Mouse (Mus musculus): ENCODE data around the gene Camk1d. TPM values are rescaled to one million over a fixed set of nuclear protein-coding genes. Genes with fewer than 3 reads are reported as not detected.

The Camk1d gene
- polyA plus RNA-seq (2015; fragmentation: Nextera tagmentation; extraction: Ambion mirVana): 0.82 and 0.90 TPM in 2 replicates

DNA sequence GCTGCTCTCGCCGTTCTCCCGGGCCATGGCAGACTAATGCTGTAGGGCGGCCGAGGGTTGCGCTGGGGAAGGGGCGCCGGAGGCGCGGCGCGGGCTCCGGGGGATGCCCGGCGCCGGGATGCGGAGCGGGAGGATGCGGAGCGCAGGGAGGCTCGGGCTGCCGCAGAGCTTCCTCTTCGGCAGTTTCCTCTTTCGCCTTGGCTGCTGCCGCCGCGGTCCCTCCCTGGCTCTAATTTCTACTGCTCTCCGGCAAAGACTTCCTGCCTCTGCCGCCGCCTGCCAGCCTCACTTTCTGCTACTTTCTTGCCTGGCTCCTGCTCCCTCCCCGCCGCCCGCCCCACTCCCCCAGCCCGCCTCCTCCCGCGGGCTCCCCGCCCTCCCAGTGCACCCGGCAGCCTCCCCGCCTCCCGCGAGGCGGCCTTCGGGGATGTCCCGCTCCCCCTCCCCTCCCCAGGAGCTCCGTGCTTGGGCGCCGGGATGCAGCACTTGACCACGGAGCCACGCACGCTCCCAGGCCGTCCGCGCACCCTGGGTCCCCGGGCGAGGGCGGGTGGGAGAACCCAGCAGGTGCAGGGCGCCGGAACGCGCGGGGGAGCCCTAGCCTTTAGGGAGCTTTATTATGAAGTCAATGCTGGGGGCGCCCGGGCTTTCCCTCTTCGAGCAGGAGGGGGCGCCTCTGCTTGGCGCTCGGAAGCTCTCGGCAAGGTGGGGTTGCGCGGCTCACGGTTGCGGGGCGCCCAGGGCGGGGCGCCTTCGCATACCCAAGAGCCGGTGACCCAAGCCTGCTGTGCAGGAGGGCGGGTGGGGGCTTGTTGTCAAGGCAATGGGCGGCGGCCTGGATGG lies at the start of gene Camk1d:
Gene Camk1d, minus strand, starts transcription at position 305 of the 843 bp plus-strand sequence.
- Histone ChIP-seq H3K4me3 (replicated peaks) (peak within 1 kb of the TSS; percentile 65), H3K9me3 (replicated peaks) (peaks cover 7% of the 10 kb centered on the region), H3K9ac (peak within 1 kb of the TSS; percentile 55), H3K4me2 (peak within 1 kb of the TSS; percentile 84), H3K36me3 (no peaks in the 10 kb centered on the region), H3K4me1 (replicated peaks) (peaks cover 13% of the 10 kb centered on the region), H3K27me3 (peaks cover 47% of the 10 kb centered on the region), H3K27ac (no peak within 1 kb of the TSS)
- peak; percentile 62 for DNase-seq
- under 1% methylated on average over 79 of the region's 80 CpGs for WGBS (ENCODE audit: insufficient replicate concordance)
- ATAC-seq (ENCODE audit: low read depth): peak; percentile 79

DNA sequence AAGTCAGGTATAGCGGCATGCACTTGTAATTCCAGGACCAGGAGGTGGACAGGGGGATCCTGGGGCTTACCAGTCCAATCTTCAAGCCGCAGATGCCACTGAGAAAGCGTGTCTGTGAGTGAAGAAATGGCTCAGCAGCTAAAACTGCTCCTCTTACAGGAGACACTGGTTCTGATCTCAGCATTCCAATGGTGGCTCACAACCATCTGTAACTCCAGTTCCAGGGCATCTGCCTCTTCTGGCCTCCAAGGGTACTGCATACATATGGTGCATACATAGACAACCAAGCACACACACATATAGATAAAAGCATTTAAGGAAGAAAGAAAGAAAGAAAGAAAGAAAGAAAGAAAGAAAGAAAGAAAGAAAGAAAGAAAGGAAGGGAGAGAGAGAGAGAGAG lies 47.7 kb upstream of the Camk1d start:
- H3K36me3 ChIP-seq: no peaks in the 10 kb centered on the region
- no peak overlapping the region for H3K27ac ChIP-seq
- H3K9me3 ChIP-seq (replicated peaks): no peaks in the 10 kb centered on the region
- no peak overlapping the region for H3K9ac ChIP-seq
- no peak overlapping the region for H3K4me2 ChIP-seq
- no peaks in the 10 kb centered on the region for H3K4me1 ChIP-seq (replicated peaks)
- DNase-seq (no peak), ATAC-seq (ENCODE audit: low read depth) (no peak)
- 68% methylated on average over 3 of the region's 3 CpGs for WGBS (ENCODE audit: insufficient replicate concordance)
- no peaks in the 10 kb centered on the region for H3K27me3 ChIP-seq
- H3K4me3 ChIP-seq (replicated peaks): no peak overlapping the region

DNA sequence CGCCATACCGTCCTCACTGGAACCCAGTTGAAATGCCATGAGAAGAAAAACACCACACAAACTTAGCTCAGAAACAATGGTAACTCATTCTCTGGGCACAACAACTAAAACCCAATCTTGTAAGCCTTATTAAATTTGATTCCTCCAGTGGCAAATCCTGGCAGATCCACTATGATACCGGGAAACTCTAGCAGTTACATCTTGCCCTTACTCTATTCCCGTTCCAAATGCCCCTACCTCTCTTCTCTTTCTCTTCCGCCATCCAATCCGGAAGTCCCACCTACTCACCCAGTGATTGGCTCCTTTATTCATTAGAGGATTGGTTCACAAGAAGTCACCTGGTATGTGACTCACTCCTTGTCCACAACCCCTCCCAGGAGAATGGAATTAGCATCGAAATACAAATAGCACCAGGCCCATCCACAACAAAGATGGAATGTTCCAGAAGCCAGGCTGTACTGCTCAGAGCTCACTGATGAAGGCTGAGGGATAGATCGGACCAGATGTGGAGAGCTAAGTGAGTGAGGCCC lies 46.2 kb upstream of the Camk1d start:
- Histone ChIP-seq H3K27ac (no peak overlapping the region), H3K4me3 (replicated peaks) (no peak overlapping the region), H3K9me3 (replicated peaks) (no peaks in the 10 kb centered on the region), H3K9ac (no peak overlapping the region), H3K4me1 (replicated peaks) (no peaks in the 10 kb centered on the region), H3K27me3 (no peaks in the 10 kb centered on the region), H3K4me2 (no peak overlapping the region), H3K36me3 (no peaks in the 10 kb centered on the region)
- DNase-seq (no peak), ATAC-seq (ENCODE audit: low read depth) (no peak)
- 83% methylated on average over 8 of the region's 8 CpGs for WGBS (ENCODE audit: insufficient replicate concordance)

DNA sequence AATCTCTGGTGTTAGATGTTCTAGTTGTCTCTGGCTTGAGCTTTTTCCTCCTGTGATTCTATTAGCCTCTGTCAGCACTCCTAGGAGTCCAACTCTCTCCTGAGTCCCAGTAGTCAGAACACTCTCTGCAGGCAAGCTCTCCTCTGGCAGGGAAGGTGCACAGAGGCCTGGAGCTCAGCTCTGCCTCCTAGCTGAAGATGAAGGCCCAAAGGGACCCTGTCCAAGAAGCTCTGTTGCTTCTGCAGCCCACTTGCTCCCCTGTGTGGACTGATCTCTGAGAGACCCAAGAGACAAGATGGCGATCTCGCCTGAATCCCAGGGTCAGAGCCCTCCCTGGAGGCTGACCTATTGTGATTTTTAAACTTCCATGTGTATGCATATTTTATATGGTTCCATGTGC lies 44.3 kb upstream of the Camk1d start:
- H3K9ac ChIP-seq: no peak overlapping the region
- no peak for ATAC-seq (ENCODE audit: low read depth)

DNA sequence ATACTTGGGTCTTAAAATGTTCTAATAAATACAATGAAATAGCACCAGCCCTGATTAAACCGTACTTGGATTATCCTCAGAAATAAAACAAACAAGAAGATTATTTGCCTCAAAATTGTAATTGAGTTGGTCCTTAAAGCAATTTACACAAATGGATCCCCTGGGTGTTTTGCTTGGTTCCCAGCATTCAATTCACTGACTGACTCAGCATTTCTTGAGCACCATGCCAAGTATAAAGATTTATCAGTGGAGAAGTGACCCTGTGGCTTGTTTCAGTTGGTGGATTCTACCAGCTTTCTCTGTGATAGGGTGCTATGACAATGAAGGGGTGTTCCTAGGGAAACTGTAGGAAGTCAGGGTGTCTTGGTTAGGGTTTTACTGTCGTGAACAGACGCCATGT lies 36.6 kb upstream of the Camk1d start:
- Histone ChIP-seq H3K27me3 (no peaks in the 10 kb centered on the region), H3K36me3 (no peaks in the 10 kb centered on the region), H3K9ac (no peak overlapping the region), H3K4me3 (replicated peaks) (no peak overlapping the region), H3K27ac (no peak overlapping the region), H3K4me1 (replicated peaks) (no peaks in the 10 kb centered on the region), H3K9me3 (replicated peaks) (no peaks in the 10 kb centered on the region), H3K4me2 (no peak overlapping the region)
- ATAC-seq (ENCODE audit: low read depth) (no peak), DNase-seq (no peak)
- 55% methylated on average over 3 of the region's 3 CpGs for WGBS (ENCODE audit: insufficient replicate concordance)

More for the DNA sequence above, 44.3 kb upstream of the Camk1d start:
- Histone ChIP-seq H3K27ac (no peak overlapping the region), H3K4me3 (replicated peaks) (no peak overlapping the region), H3K9me3 (replicated peaks) (no peaks in the 10 kb centered on the region), H3K27me3 (no peaks in the 10 kb centered on the region), H3K4me2 (no peak overlapping the region), H3K36me3 (no peaks in the 10 kb centered on the region), H3K4me1 (replicated peaks) (no peaks in the 10 kb centered on the region)
- 53% methylated on average over 2 of the region's 2 CpGs for WGBS (ENCODE audit: insufficient replicate concordance)
- DNase-seq: no peak

DNA sequence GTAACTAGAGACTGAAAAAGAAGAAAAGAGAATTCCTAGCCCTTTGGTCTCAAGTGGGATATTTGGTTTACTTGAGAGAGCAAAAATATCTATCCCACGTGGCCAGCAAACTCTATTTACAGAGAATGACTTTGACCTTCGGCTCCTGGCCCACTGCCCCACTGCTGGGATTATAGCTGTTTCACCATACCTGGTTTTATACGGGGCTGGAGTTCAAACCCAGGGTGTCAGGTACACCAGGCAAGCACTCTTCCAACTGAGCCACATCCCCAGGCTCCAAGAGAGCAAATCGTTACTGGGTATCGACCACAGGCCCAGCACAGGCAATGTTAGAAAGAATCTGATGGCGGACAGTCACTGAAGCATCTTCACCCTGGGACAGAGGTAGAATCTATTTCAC lies 34.9 kb upstream of the Camk1d start:
- no peak overlapping the region for H3K4me3 ChIP-seq (replicated peaks)
- no peaks in the 10 kb centered on the region for H3K27me3 ChIP-seq
- H3K9ac ChIP-seq: no peak overlapping the region
- H3K4me2 ChIP-seq: no peak overlapping the region
- H3K36me3 ChIP-seq: no peaks in the 10 kb centered on the region
- no peaks in the 10 kb centered on the region for H3K9me3 ChIP-seq (replicated peaks)
- ATAC-seq (ENCODE audit: low read depth): no peak
- no peak for DNase-seq
- WGBS (ENCODE audit: insufficient replicate concordance): 67% methylated on average over 6 of the region's 6 CpGs
- no peak overlapping the region for H3K27ac ChIP-seq
- H3K4me1 ChIP-seq (replicated peaks): no peaks in the 10 kb centered on the region

DNA sequence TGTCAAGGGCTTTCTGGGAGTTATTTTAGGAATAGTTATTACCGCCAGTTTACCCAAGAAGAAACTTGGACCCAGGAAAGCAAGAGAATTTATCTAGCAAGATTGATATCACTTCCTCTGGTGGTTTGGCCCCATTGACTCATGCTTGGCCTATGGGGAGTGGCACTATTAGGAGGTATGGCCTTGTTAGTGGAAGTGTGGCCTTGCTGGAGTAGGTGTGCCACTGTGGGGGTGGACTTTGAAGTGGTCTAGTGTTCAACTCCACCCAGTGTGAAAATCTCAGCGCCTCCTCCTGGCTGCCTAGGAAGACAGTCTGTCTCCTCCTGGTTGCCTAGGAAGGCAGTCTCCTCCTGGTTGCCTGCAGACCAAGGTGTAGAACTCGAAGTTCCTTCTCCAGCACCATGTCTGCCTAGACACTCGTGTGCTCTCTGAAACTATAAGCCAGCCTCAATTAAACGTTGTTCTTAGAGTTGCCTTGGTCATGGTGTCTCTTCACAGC lies 33.3 kb upstream of the Camk1d start:
- Histone ChIP-seq H3K4me3 (replicated peaks) (no peak overlapping the region), H3K9me3 (replicated peaks) (no peaks in the 10 kb centered on the region), H3K9ac (no peak overlapping the region), H3K36me3 (no peaks in the 10 kb centered on the region), H3K4me1 (replicated peaks) (no peaks in the 10 kb centered on the region), H3K27ac (no peak overlapping the region), H3K4me2 (no peak overlapping the region), H3K27me3 (no peaks in the 10 kb centered on the region)
- DNase-seq (no peak), ATAC-seq (ENCODE audit: low read depth) (no peak)
- 55% methylated on average over 5 of the region's 5 CpGs for WGBS (ENCODE audit: insufficient replicate concordance)

DNA sequence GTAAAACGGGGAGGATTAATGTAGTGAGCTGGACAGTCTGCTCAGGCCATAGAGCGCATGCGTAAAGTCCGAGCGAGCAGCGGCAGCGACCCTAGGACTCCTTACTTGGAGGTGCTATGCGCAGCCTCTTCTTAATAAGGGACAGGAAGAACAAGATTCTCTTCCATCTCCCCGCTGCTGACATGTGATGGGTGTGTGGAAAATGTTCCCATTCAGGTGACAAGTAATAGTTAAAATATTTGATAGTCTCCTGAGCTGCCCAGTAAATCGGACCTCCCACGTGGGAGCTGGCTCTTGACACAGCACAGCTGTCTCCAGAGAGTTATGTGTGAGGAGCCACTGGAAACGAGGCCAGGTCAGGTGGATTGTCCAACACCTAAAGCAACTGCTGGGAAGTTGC lies 32.2 kb upstream of the Camk1d start:
- no peak overlapping the region for H3K9ac ChIP-seq
- H3K4me2 ChIP-seq: no peak overlapping the region

DNA sequence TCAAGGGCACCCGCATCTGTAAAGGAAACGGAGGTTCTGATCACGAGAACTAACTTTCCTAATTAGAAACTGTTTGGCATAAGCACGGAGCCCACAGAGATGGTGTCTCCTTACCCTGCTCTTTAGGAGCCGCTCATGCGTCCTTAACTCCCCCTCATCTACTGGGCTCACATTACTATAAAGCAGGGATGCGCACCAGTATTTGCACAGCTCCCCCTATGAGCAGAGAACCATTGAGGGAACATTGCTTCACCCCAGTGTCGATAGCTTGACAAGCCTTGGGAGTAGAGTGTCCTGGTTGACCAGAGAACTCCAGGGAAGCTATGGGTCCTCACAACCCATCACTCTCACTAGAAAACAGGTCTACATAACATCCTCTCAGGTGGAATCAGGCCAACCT lies 29.6 kb upstream of the Camk1d start:
- H3K4me1 ChIP-seq (replicated peaks): no peaks in the 10 kb centered on the region
- H3K36me3 ChIP-seq: no peaks in the 10 kb centered on the region
- H3K4me2 ChIP-seq: no peak overlapping the region
- no peak overlapping the region for H3K9ac ChIP-seq
- H3K4me3 ChIP-seq (replicated peaks): no peak overlapping the region
- no peak for ATAC-seq (ENCODE audit: low read depth)
- WGBS (ENCODE audit: insufficient replicate concordance): 71% methylated on average over 8 of the region's 8 CpGs
- no peaks in the 10 kb centered on the region for H3K27me3 ChIP-seq
- DNase-seq: no peak
- no peaks in the 10 kb centered on the region for H3K9me3 ChIP-seq (replicated peaks)
- H3K27ac ChIP-seq: no peak overlapping the region

More for the DNA sequence above, 32.2 kb upstream of the Camk1d start:
- no peaks in the 10 kb centered on the region for H3K27me3 ChIP-seq
- H3K9me3 ChIP-seq (replicated peaks): no peaks in the 10 kb centered on the region
- no peaks in the 10 kb centered on the region for H3K4me1 ChIP-seq (replicated peaks)
- no peaks in the 10 kb centered on the region for H3K36me3 ChIP-seq
- DNase-seq (no peak), ATAC-seq (ENCODE audit: low read depth) (no peak)
- 71% methylated on average over 12 of the region's 12 CpGs for WGBS (ENCODE audit: insufficient replicate concordance)
- H3K4me3 ChIP-seq (replicated peaks): no peak overlapping the region
- H3K27ac ChIP-seq: no peak overlapping the region

DNA sequence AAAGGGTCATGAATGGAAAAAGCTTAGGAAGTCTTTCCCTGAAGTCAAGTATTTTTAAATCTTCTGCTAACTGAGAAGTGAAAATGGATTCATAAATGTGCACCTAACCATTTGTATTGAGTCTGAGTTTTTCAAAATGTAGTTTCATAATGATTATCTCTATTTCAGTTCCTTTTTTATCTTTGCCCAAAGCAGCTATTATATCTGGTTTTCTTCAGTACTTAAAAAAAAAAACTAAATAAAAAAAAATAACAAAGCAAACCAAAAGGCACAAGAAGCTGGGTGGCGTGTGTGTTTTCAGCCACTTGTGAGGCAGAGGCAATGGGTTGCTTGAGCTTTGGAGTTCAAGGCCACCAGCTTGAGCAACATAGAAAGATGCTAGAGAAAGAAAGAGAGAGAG lies 26.6 kb upstream of the Camk1d start:
- H3K9me3 ChIP-seq (replicated peaks): no peaks in the 10 kb centered on the region
- H3K4me1 ChIP-seq (replicated peaks): no peaks in the 10 kb centered on the region
- no peaks in the 10 kb centered on the region for H3K27me3 ChIP-seq
- ATAC-seq (ENCODE audit: low read depth) (no peak), DNase-seq (no peak)
- H3K4me2 ChIP-seq: no peak overlapping the region
- no peaks in the 10 kb centered on the region for H3K36me3 ChIP-seq
- WGBS (ENCODE audit: insufficient replicate concordance): 75% methylated on average over 1 of the region's 1 CpGs
- no peak overlapping the region for H3K9ac ChIP-seq
- H3K27ac ChIP-seq: no peak overlapping the region
- H3K4me3 ChIP-seq (replicated peaks): no peak overlapping the region

DNA sequence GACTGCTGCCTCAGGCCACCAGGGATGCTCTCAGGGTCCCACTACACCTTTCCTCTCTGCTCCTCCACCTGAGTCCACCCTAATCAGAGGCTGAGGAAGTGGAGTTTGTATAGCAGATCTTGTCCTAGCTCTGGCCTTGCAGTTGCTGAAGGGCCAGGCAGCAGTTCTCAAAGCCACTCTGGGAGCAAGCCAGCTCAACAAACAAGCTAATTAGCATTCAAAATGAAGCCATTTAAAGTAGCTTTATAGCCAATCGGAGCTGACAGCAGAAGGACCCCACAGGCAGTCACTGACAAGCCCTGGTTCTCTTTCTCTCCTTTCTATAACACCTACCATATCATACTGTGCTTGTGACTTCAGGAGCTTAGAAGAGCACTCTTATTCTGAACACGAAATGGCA lies 21.6 kb upstream of the Camk1d start:
- Histone ChIP-seq H3K27me3 (no peaks in the 10 kb centered on the region), H3K36me3 (no peaks in the 10 kb centered on the region), H3K4me3 (replicated peaks) (no peak overlapping the region), H3K9me3 (replicated peaks) (no peaks in the 10 kb centered on the region), H3K4me2 (no peak overlapping the region), H3K9ac (no peak overlapping the region), H3K4me1 (replicated peaks) (no peaks in the 10 kb centered on the region), H3K27ac (no peak overlapping the region)
- ATAC-seq (ENCODE audit: low read depth): no peak
- WGBS (ENCODE audit: insufficient replicate concordance): 20% methylated on average over 2 of the region's 2 CpGs
- no peak for DNase-seq

Measured in liver, embryonic 13.5 days (tissue).